16 mouse cellular contexts compared by ENCODE assay signal in the genomic region with DNA sequence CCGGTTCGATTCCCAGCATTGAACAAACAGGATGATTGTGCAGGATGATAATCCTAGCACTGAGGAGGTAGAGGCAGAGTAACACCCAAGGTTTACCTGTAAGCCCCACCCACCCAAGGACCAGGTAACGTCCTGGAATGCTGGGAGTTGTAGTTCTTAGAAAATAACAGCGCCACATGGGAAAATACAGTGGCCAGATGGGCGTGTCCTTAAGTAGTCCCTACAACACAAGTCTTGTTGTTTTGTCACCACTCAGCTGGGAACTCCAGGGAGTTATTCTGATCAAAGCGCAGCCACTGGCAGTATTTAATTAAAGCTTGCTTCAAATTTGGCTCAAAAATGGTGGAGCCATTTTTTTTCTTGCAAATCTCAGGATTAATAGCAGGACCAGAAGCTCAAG. TPM values are rescaled to one million over a fixed set of nuclear protein-coding genes. Genes with fewer than 3 reads are reported as not detected.
DNase-seq lines count a peak whose midpoint lies in the region; ATAC-seq lines count a peak whose summit lies in the region.
"Had no signal": no experiment of that assay in that cellular context is flagged by ENCODE, and none has a peak within 500 bp of the region (broad histone marks: within the 10 kb centered on the region; RNA-seq: fewer than 3 reads in every experiment).

No protein-coding gene starts in this region.

- ATAC-seq in lung, embryonic 15.5 days (ENCODE audit: borderline replicate concordance, extremely low read depth, low FRiP score, low TSS enrichment) = no peak
- ATAC-seq: activated CD4-positive, CD25-positive, alpha-beta regulatory T cell, adult 4 months; liver, postnatal 0 days; midbrain, embryonic 13.5 days had no signal

- peaks cover 17% of the 10 kb centered on the region for H3K4me1 ChIP-seq in lung, embryonic 15.5 days
- peaks cover 25% of the 10 kb centered on the region for H3K4me1 ChIP-seq in embryonic facial prominence, embryonic 10.5 days

- no peak overlapping the region for H3K4me3 ChIP-seq in lung, embryonic 15.5 days
- no peak overlapping the region for H3K4me3 ChIP-seq in embryonic facial prominence, embryonic 10.5 days
- no peak overlapping the region for H3K4me3 ChIP-seq in macrophage (ENCODE audit: inconsistent target)
- H3K4me3 ChIP-seq: midbrain, embryonic 13.5 days had no signal

- no peaks in the 10 kb centered on the region for H3K79me2 ChIP-seq in macrophage (ENCODE audit: inconsistent target)

- no peak overlapping the region for H3K4me2 ChIP-seq in lung, embryonic 15.5 days
- H3K4me2 ChIP-seq: midbrain, embryonic 13.5 days had no signal

- H3K36me3 ChIP-seq in lung, embryonic 15.5 days = no peaks in the 10 kb centered on the region
- H3K36me3 ChIP-seq in embryonic facial prominence, embryonic 10.5 days (replicated peaks) = no peaks in the 10 kb centered on the region
- H3K36me3 ChIP-seq in macrophage (ENCODE audit: inconsistent target) = no peaks in the 10 kb centered on the region
- H3K36me3 ChIP-seq: G1E; midbrain, embryonic 13.5 days had no signal

- WGBS in lung, embryonic 15.5 days = 62% methylated on average over 6 of the region's 6 CpGs
- 50% methylated on average over 6 of the region's 6 CpGs for WGBS in embryonic facial prominence, embryonic 10.5 days
- 91% methylated on average over 6 of the region's 6 CpGs for WGBS in macrophage (ENCODE audit: missing documents)

- no peaks in the 10 kb centered on the region for H3K27me3 ChIP-seq in lung, embryonic 15.5 days
- no peaks in the 10 kb centered on the region for H3K27me3 ChIP-seq in embryonic facial prominence, embryonic 10.5 days (replicated peaks; ENCODE audit: low read depth, poor library complexity, severe bottlenecking)
- H3K27me3 ChIP-seq: midbrain, embryonic 13.5 days had no signal

- no peaks in the 10 kb centered on the region for H3K9me3 ChIP-seq in lung, embryonic 15.5 days
- no peaks in the 10 kb centered on the region for H3K9me3 ChIP-seq in embryonic facial prominence, embryonic 10.5 days
- H3K9me3 ChIP-seq: G1E; midbrain, embryonic 13.5 days had no signal

- peak overlapping the region; percentile 80; the same call in 1 of the 2 replicates for H3K27ac ChIP-seq in lung, embryonic 15.5 days
- H3K27ac ChIP-seq in embryonic facial prominence, embryonic 10.5 days (replicated peaks) = peak overlapping the region; percentile 40; the same call in 1 of the 2 replicates
- H3K27ac ChIP-seq in macrophage = peak overlapping the region; percentile 69
- H3K27ac ChIP-seq: midbrain, embryonic 13.5 days had no signal

- peak; percentile 35 for DNase-seq in embryo, embryonic 10.5 days (ENCODE audit: low spot score)
- no peak for DNase-seq in embryo, embryonic 10 days (ENCODE audit: low spot score)
- DNase-seq in lung, postnatal 25 days (ENCODE audit: low spot score) = no peak
- DNase-seq in embryonic facial prominence, embryonic 10.5 days (ENCODE audit: low spot score) = no peak
- DNase-seq in adrenal gland, postnatal 36 days = no peak
- no peak for DNase-seq in urinary bladder, postnatal 25 days (ENCODE audit: low spot score)
- DNase-seq: cerebellum, adult 18-20 months; layer of hippocampus, postnatal 36 days; left cerebral cortex, postnatal 4 days; liver, postnatal 0 days; right cerebral cortex, postnatal 4 days had no signal

- H3K9ac ChIP-seq in lung, embryonic 15.5 days = no peak overlapping the region
- H3K9ac ChIP-seq: liver, postnatal 0 days; midbrain, embryonic 13.5 days had no signal

RNA-seq across cellular contexts. Expression of a gene that starts 44.2 kb away (rescaled TPM):
- polyA plus RNA-seq in lung, embryonic 15.5 days (2015; fragmentation: Nextera tagmentation; extraction: Ambion mirVana) = 15.3 and 16.5 TPM in 2 replicates
- 0.83 and 1.6 TPM in 2 replicates for polyA plus RNA-seq in embryonic facial prominence, embryonic 10.5 days (2016; fragmentation: Nextera tagmentation; extraction: Ambion mirVana)
- not detected for total RNA-seq in macrophage (2018; cell fraction: chromatin; rRNA removed)
- not detected for total RNA-seq in macrophage (2018; cell fraction: cytosol; rRNA removed)
- total RNA-seq in macrophage (2018; cell fraction: nucleus; rRNA removed) = not detected
- polyA plus RNA-seq in macrophage (2018) = not detected in 3 replicates
- 10 to 100 TPM; 18.4 to 26.2 TPM for total RNA-seq in adrenal gland, postnatal 36 days (2021)
- total RNA-seq: layer of hippocampus, postnatal 36 days had no signal
- polyA plus RNA-seq: activated CD4-positive, CD25-positive, alpha-beta regulatory T cell, adult 4 months; G1E had no signal
